Mouse (Mus musculus) heart, postnatal 4 days (tissue): ENCODE results near the gene Disp1. TPM values are rescaled to one million over a fixed set of nuclear protein-coding genes. Genes with fewer than 3 reads are reported as not detected.

Experiments used
- DNase-seq: peaks from one replicate; pipeline ENCODE4 v3.0.0; 2021
- total RNA-seq, 2 experiments: library from RNA; stranded (reverse); gene quantifications; 2 replicates each; pipeline ENCODE4 v1.2.3; 2021

Disp1 gene
- total RNA-seq, 2 experiments from 2014 or later = 10.6 to 11.7 TPM

- DNase-seq = no peak
Observed at GRCm38 (mm10) chr1:183123725-183124124, 97.6 kb downstream of the Disp1 start.

DNA sequence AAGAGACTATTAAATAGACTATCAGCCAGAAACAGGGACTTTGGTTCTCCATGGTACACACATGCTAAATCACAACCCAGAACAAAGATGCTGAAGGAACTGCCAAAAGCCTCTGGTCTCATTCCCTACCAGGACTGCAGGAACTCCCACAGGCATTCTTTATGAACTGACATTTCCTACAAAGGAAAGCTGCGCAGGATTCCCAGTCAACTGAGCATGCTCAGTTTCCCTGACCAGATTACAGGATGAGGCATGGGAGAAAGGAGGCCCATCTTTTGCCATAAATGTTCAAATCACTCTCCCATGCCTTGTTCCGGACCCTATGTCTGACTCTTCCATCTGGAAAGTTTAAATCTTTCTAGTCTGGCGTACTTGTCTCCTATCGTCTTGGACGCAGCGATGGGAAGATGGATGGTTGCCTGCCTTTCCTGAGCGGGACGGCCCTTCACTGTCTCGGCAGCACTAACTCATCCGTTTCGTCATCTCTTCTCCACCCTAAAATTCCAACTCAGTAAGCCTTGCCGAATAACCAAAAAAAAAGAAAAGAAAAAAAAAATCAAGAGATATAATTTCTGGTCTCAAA lies 100.9 kb downstream of the Disp1 start:
- DNase-seq = peak; percentile 31

DNA sequence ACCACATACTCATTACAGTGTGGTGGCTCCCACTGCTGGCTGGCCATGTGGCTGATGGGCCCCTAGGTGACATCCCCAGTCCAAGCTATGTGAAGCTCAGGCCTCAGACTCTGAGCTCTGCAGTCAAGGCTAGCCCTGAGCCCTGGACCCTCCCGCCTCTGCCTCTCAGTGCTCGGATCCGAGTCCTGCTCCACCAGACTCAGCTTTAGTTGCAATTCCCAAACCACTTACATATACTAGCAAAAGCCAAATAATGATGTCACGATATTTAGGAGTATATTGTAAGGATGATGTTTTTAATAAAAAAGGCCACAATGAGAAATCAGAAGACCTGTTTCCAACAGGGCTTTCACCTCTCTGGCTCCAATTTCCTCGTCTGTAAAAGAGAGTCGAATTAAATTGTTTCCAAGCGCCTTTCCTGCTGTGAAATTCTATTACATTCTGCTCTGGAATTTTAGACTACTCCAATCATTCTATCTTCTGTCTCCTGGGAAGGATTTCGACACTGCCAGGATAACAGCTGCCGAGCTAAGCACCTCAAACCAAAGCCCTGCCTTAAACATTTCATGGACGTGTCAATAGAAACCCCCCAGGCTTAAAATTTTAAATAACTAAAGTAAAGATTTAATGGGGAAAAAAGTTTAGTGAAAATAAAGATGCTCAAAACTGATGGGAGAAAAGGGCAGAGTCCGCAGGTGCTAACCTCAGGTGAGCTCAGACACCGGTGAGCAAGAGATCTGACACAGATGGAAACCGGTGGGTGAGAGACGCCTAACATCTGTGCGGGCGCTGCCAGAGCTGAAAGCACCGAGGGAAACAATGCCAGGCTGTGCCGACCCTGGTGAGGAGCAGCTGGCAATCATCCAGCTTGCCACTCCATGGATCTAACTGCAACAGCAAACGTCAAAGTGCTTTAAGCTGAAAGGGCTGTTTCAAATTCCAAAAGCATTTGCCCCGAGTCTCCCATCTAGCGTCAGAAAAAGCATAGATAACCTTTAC lies 103.2 kb downstream of the Disp1 start:
- DNase-seq = peak; percentile 45

DNA sequence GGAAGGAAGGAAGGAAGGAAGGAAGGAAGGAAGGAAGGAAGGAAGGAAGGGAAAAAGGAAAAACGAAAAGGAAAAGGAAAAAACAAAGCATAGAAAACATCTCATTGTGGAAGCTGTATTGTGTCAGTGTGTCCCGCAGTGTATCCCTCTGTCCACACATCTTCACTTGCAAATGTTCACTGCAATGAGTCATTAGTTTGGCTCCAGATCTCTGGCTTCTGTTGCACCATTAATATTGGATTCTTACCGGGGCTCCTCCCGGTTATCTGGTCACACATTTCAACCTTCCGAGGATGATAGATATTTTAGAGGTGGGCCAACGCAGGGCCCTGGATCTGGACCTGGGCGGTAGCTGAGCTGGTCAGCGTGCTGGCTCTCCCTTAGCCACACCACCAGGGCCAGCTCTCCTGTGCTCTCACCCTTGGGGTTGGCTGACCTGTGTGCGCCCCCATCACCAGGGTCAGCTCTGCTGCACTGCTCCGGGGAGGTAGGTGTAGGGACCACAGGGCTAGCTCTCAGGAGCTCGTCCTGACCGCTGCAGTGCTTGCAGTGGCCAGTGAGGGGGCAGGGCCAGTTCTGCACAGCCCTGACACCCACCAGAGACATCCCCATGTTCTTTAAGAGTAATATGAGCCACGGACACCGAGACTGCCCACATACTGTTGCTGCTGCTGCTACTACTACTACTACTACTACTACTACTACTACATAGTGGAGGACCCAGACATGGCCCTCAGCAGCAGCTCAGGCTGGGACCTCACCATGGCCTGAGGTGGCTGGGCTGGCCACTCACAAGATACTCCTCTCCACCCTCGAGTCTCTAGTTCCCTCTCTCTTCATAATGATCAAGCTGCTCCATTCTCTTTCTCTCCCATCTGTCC lies 104.1 kb downstream of the Disp1 start:
- no peak for DNase-seq

DNA sequence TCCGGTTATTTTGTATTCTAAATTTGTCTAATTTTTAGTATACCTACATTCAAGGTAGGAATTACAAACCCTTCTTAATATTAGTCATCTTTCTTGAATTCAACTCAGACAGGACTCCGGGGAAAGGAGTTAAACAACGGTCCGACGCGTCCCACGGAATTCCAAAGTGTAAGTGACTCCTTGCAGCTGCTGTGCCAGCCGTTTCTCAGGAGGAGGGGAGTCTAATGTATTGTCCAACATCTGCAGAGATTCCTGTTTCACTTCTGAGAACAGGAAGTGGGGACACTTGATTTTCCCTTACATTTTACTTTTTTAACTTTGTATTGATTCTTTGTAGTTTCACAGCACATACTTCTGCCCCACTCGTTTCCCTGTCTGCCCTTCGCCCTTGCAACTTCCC lies 104.9 kb downstream of the Disp1 start:
- no peak for DNase-seq

DNA sequence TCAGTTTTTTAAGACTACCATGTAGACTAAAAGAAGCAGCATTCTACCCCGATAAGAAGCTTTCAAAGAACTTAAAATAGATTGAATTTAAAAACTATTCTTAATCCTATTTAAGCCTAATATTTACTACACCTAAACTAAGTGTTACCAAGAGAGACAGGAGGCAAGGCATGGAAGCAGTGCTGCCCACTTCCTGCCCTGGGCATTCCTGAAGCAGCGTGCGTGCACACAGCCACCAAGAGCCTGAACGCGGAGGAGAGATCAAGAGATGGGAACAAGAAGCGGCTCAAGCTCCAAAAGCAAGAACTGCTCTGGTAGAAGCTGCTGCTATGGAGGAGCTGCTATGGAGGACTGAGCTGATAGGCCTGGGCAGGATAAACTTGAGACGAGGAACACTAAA lies 106.2 kb downstream of the Disp1 start:
- DNase-seq = no peak

DNA sequence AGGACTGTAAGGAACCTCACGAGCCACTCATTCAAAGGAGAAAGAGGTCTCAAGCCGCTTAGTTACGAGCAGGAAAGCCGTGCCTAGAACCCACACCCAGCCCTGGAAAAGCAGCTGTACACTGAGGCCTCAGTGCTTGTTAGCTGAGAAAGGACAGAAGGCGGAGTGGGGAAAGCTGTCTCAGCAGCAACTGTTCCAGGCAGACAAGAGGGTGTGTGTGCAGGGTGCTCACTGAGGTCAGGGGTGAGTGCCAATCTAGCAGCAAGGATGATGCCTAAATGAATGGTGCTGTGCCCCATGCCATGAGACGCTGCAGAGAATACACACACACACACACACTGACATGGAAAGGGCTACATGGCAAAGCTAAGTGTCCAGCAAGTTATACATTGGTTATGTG lies 106.8 kb downstream of the Disp1 start:
- DNase-seq = no peak

- DNase-seq = no peak
Observed at GRCm38 (mm10) chr1:183113546-183113945, 107.8 kb downstream of the Disp1 start.

- no peak for DNase-seq
Observed at GRCm38 (mm10) chr1:183107476-183107875, 113.8 kb downstream of the Disp1 start.

DNA sequence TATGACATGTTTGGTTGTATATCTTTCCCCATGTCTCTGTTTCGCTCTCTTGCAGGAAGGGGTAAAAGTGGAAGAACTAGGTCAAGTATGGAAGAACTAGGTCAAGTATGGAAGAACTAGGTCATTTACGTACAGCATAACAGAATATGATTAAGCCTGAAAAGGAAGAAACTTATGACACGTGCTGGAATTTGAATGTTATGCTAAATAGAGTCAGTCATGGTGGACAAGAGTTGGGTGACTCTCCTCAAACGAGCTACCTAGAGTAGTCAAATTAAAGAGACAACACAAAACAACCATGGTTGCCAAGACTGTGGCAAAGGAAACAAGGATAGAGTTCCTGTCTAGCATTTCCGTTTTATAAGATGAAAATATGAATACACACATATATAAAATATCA lies 116.6 kb downstream of the Disp1 start:
- no peak for DNase-seq

DNA sequence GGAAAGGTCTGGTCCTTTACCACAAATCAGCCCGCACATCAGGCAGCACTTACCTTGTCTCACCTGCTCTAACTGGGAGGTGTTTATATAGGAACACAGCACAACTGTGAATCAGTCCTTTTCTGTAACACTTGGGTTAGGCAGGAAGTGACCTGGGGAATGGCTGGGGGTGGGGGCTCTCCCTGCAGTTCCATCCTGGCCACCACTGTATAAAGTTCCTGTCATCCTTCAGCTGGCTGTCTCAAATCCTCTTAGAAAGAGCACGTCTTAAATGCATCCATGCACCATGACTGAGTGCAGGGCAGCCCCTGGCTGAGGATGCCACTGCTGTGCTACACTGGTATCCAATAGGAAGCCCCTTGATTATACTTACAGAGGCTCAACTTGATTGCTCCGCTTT lies 118.5 kb downstream of the Disp1 start:
- no peak for DNase-seq

- DNase-seq = no peak
Observed at GRCm38 (mm10) chr1:183102153-183102552, 119.2 kb downstream of the Disp1 start.

GRCm38 (mm10) chr1:183101371-183101770 lies 120.0 kb downstream of the Disp1 start:
- DNase-seq = no peak

GRCm38 (mm10) chr1:183100245-183100644 lies 121.1 kb downstream of the Disp1 start:
- DNase-seq = no peak

DNA sequence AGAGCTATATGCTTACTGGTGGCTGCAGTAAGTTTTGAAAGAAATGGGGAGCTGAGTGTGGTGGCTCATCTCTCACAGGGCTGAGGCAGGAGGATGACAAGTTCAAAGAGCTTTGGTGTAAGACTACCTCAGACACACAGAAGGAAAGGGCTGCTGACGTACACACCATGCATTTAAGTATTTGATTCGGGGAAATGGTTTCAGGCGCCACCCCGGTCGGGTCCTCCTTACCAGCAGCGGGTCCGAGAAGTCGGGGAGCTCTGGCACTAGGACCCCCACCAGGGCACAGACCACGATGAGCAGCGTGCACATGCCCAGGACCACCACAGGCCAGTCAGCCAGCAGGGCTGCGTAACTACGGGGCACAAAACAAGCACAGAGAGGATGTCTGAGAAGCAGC lies 121.6 kb downstream of the Disp1 start:
- no peak for DNase-seq

DNA sequence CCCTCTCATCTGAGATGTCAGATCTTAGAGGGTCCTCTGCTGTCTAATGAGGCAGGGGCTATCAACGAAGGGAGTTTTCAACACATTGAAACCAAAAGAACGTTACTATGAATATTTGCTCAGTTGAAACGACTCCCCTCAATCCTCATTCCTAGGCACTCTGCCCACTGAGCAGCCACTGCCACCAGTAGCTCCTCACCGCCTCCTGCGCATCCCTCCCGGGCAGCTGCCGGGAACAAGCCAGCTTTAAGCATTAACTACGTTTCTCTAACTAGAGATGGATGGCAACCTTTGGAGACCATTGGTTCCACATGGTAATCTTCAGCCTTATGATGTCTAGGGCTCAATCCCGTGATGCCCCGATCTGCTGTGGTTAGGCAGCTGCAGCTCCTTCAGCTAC lies 123.7 kb downstream of the Disp1 start:
- no peak for DNase-seq

DNA sequence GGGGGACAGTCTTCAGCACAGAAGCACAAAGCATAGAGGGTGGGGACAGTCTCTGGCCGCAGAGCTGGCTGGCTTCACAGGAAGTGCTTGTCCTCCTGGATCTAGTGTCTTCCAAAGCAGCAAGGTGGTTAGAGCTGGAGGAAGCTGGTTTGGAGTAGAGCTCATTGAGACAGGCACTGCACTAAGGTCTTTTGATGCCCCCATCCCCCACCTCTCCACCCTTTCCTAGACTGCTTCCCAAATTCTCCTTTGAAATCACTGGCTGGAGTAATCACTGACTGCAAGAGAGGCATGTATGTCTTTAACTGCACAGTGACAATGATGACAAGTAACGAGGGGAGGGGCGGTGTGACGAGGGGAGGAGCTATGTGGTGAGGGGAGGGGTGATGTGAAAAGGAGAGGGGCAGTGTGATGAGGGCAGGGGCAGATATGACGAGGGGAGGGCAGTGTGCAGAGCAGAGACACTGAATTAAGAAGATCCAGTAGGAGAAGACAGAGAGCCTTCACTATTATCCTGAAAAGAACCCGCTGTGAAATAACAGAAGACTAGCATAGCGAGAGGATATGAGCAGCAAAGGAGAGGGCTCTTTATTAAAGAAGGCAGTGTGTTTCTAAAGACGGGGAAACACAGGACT lies 125.8 kb downstream of the Disp1 start:
- DNase-seq = no peak

GRCm38 (mm10) chr1:183092296-183092695 lies 129.0 kb downstream of the Disp1 start:
- DNase-seq = no peak

- DNase-seq = no peak
Observed at GRCm38 (mm10) chr1:183091203-183091602, 130.1 kb downstream of the Disp1 start.

GRCm38 (mm10) chr1:183088661-183089060 lies 132.7 kb downstream of the Disp1 start:
- no peak for DNase-seq

- DNase-seq = peak; percentile 2
Observed at GRCm38 (mm10) chr1:183086843-183087242, 134.5 kb downstream of the Disp1 start.
